Mouse (Mus musculus) liver, embryonic 14.5 days (tissue): ENCODE measurements at regions not wholly inside any gene's neighbourhood (a gene's known extent, or its start where the extent isn't known, plus 50 kb on each side); places are given as distances from the start of the nearest gene placed in this dataset.

Experiments used
- CTCF ChIP-seq: IDR thresholded peaks from 2 replicates; pipeline ENCODE4 v1.5.1; 2016; ENCODE audit warnings: antibody characterized with exemption, low read depth, control low read depth
- EP300 ChIP-seq: IDR thresholded peaks from 2 replicates; pipeline ENCODE4 v1.6.1; 2016; ENCODE audit warnings: antibody characterized with exemption, low read depth

GRCm38 (mm10) chr13:90673823-90674222 is 231.3 kb downstream of the Atp6ap1l start:
- TF ChIP-seq CTCF: no peak
- no peak for TF ChIP-seq EP300
